ENCODE assay signal across 1 mouse cellular context in genomic region chr7:140219268-140219667, GRCm38 (mm10).
TF ChIP-seq lines count a peak whose summit lies in the region.

No protein-coding gene starts in this region.

TF ChIP-seq in CH12.LX, 34 proteins besides CTCF, POLR2A, EP300 and RAD21 (continued from another document):
- TF ChIP-seq E2F4 (IDR thresholded peaks at IDR 0.05; ENCODE audit: insufficient replicate concordance, low read depth, low read length), result no peak
- no peak for TF ChIP-seq MXI1 (IDR thresholded peaks at IDR 0.05; ENCODE audit: low read depth, low read length)
- no peak for TF ChIP-seq MAFK (IDR thresholded peaks at IDR 0.05; ENCODE audit: insufficient replicate concordance, low read length)
- TF ChIP-seq IRF4 (IDR thresholded peaks at IDR 0.05; ENCODE audit: low read depth, low read length), result no peak
- no peak for TF ChIP-seq CHD1 (IDR thresholded peaks at IDR 0.05; ENCODE audit: low read depth, low read length)
- TF ChIP-seq ZNF384 (IDR thresholded peaks at IDR 0.05; ENCODE audit: low read depth, low read length), result no peak
- no peak for TF ChIP-seq MYC (IDR thresholded peaks at IDR 0.05; ENCODE audit: low read depth, low read length)
- TF ChIP-seq GABPA (IDR thresholded peaks at IDR 0.05; ENCODE audit: insufficient replicate concordance, low read depth, low read length), result no peak
- TF ChIP-seq ELF1 (IDR thresholded peaks at IDR 0.05; ENCODE audit: low read depth, low read length), result no peak
